Mouse (Mus musculus): Measurements from ENCODE around the gene Trrap. TPM values are rescaled to one million over a fixed set of nuclear protein-coding genes. Genes with fewer than 3 reads are reported as not detected.

Gene Trrap
- polyA plus RNA-seq, 1 experiment = 43.0 TPM

DNA sequence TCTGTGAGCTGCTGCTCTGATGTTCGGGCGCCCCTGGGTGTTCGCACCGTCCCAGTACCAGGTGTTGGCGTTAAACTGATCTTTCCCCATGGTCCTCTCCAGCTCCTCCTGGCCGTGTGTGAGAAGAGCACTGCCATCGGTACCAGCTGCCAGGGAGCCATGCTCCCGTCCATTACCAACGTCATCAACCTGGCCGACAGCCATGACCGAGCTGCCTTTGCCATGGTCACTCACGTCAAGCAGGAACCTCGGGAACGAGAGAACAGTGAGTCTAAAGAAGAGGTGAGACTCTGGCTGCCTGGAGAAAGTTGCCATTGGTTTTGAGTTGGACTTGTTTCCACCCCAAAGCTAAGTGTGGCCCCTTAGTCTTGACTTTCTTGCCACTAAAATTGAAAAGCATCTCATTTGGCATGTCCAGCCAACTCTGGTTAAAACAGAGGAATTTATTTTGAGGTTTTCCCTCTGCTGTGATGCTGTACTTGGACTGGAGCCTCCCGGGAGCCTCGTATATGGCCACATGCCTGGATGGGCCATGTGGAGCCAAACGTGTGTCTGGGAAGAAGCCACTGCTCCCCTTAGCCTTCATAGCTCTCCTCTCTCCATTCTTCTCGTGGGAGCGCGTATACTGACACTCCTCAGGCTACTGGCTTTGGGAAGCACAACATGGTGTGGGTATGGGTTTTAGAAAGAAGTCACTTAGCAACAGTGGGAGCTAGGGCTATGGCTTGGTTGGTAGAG is 61.0 kb downstream of the Trrap start:
- no peaks in the 10 kb centered on the region for H3K27me3 ChIP-seq (replicated peaks)
- no peak overlapping the region for H3K4me3 ChIP-seq (replicated peaks)
- TF ChIP-seq GATA1 (IDR thresholded peaks at IDR 0.05; ENCODE audit: borderline replicate concordance, low read length) (no peak), FLI1 (IDR thresholded peaks at IDR 0.05; ENCODE audit: low read length) (no peak)
- peaks cover 99% of the 10 kb centered on the region for H3K36me3 ChIP-seq (replicated peaks; ENCODE audit: low read length)
- H3K9me3 ChIP-seq = no peaks in the 10 kb centered on the region
- H3K4me1 ChIP-seq = peaks cover 22% of the 10 kb centered on the region

DNA sequence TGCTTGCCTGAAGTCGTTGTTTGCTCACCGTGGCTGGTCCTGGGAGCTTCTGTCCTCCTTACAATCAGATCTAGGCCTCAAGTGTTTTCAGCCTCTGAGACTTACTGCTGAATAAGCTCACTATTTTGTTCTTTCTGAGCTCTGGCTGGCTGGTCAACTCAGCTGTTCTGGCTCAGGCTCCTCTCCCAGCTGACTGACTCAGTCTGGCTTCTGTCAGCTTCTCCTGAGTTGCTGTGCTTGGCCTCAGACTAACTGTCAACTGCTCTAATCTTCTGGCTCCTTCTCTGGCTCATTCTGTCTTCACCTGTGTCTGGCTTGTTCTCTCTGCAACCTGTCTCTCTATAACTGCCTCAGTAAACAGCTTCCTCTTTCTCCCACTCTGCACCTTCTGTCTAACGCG is 62.1 kb downstream of the Trrap start:
- peaks cover 98% of the 10 kb centered on the region for H3K36me3 ChIP-seq (replicated peaks; ENCODE audit: low read length)
- H3K9me3 ChIP-seq = no peaks in the 10 kb centered on the region

GRCm38 (mm10) chr5:144831840-144832469 is 64.4 kb downstream of the Trrap start:
- Histone ChIP-seq H3K27me3 (replicated peaks) (no peaks in the 10 kb centered on the region), H3K36me3 (replicated peaks; ENCODE audit: low read length) (peaks cover 98% of the 10 kb centered on the region), H3K4me1 (peaks cover 22% of the 10 kb centered on the region), H3K9me3 (no peaks in the 10 kb centered on the region), H3K4me3 (replicated peaks) (no peak overlapping the region)
- TF ChIP-seq FLI1 (IDR thresholded peaks at IDR 0.05; ENCODE audit: low read length) (no peak), GATA1 (IDR thresholded peaks at IDR 0.05; ENCODE audit: borderline replicate concordance, low read length) (no peak)

More for the DNA sequence above, 62.1 kb downstream of the Trrap start:
- H3K4me1 ChIP-seq = peaks cover 22% of the 10 kb centered on the region
- TF ChIP-seq GATA1 (IDR thresholded peaks at IDR 0.05; ENCODE audit: borderline replicate concordance, low read length) (no peak), FLI1 (IDR thresholded peaks at IDR 0.05; ENCODE audit: low read length) (no peak)
- no peak overlapping the region for H3K4me3 ChIP-seq (replicated peaks)
- no peaks in the 10 kb centered on the region for H3K27me3 ChIP-seq (replicated peaks)

GRCm38 (mm10) chr5:144836100-144836499 is 68.6 kb downstream of the Trrap start:
- Histone ChIP-seq H3K4me1 (peaks cover 11% of the 10 kb centered on the region), H3K9me3 (no peaks in the 10 kb centered on the region), H3K27me3 (replicated peaks) (no peaks in the 10 kb centered on the region), H3K4me3 (replicated peaks) (no peak overlapping the region), H3K36me3 (replicated peaks; ENCODE audit: low read length) (peaks cover 98% of the 10 kb centered on the region)
- TF ChIP-seq FLI1 (IDR thresholded peaks at IDR 0.05; ENCODE audit: low read length) = no peak
- no peak for TF ChIP-seq GATA1 (IDR thresholded peaks at IDR 0.05; ENCODE audit: borderline replicate concordance, low read length)

GRCm38 (mm10) chr5:144845352-144845751 is 77.8 kb downstream of the Trrap start:
- no peaks in the 10 kb centered on the region for H3K27me3 ChIP-seq (replicated peaks)
- peaks cover 99% of the 10 kb centered on the region for H3K36me3 ChIP-seq (replicated peaks; ENCODE audit: low read length)
- no peaks in the 10 kb centered on the region for H3K9me3 ChIP-seq
- TF ChIP-seq GATA1 (IDR thresholded peaks at IDR 0.05; ENCODE audit: borderline replicate concordance, low read length) (no peak), FLI1 (IDR thresholded peaks at IDR 0.05; ENCODE audit: low read length) (no peak)
- H3K4me1 ChIP-seq = peaks cover 3% of the 10 kb centered on the region; the same call in 1 of the 2 replicates
- H3K4me3 ChIP-seq (replicated peaks) = no peak overlapping the region

DNA sequence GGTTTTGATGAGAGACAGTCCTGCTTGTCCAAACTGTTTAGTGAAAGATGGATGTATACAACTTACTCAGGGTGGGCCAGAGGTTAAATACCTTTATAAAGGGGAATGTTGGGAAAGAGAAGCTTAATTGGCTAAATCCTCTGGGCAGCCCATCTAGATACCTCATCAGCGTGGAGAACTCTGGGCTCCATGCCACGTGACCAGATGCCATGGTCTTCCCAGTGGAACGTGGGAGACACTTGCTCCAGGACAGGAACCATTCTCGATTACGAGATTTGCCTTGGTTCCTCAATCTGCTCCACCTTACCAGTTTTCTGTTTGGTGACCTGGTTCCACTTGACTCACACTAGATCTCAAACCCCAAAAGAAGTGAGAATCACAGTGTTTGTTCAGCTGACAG is 81.2 kb downstream of the Trrap start:
- Histone ChIP-seq H3K27me3 (replicated peaks) (no peaks in the 10 kb centered on the region), H3K36me3 (replicated peaks; ENCODE audit: low read length) (peaks cover 98% of the 10 kb centered on the region), H3K9me3 (no peaks in the 10 kb centered on the region), H3K4me3 (replicated peaks) (no peak overlapping the region), H3K4me1 (no peaks in the 10 kb centered on the region)
- TF ChIP-seq FLI1 (IDR thresholded peaks at IDR 0.05; ENCODE audit: low read length) (no peak), GATA1 (IDR thresholded peaks at IDR 0.05; ENCODE audit: borderline replicate concordance, low read length) (no peak)

DNA sequence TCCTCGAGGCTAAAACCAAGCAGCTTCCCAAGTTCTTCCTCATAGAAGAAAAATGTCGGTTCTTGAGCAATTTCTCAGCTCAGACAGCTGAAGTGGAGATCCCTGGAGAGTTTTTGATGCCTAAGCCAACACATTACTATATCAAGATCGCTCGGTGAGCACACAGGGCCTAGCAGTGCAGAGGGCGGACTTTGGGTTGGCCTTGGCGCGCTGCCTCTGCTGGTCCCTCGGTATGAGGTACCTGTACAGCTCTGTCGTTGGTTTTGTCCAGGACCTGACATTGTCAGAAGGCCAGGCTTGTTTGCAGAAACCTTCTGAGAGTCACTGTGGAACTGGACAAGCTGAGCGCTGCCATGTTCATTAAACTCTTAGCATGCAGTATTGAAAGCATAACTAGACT is 82.4 kb downstream of the Trrap start:
- no peak for TF ChIP-seq FLI1 (IDR thresholded peaks at IDR 0.05; ENCODE audit: low read length)
- no peak for TF ChIP-seq GATA1 (IDR thresholded peaks at IDR 0.05; ENCODE audit: borderline replicate concordance, low read length)
- peaks cover 98% of the 10 kb centered on the region for H3K36me3 ChIP-seq (replicated peaks; ENCODE audit: low read length)

DNA sequence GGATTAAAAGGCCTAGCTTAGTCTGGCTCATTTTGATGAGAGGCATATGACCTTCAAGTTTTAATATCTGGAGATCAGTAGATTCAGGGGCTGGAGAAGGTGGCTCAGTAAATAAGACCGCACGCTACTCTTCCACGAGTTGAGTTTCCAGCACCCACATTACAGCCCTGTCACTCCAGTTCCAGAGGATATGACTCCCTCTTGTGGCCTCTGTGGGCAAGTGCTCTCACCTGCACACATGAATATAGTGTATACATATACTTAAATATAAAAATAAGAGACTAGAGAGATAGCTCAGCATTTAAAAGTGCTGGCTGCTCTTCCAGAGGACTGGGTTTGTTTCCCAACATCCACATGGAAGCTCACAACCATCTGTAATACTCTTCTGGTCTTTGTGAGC is 84.3 kb downstream of the Trrap start:
- Histone ChIP-seq H3K36me3 (replicated peaks; ENCODE audit: low read length) (peaks cover 99% of the 10 kb centered on the region), H3K4me1 (0 out of 2 replicates have a peak, but pooled peaks cover 3% of the 10 kb centered on the region), H3K4me3 (replicated peaks) (no peak overlapping the region), H3K27me3 (replicated peaks) (no peaks in the 10 kb centered on the region), H3K9me3 (no peaks in the 10 kb centered on the region)
- TF ChIP-seq GATA1 (IDR thresholded peaks at IDR 0.05; ENCODE audit: borderline replicate concordance, low read length) = no peak
- no peak for TF ChIP-seq FLI1 (IDR thresholded peaks at IDR 0.05; ENCODE audit: low read length)

More for the DNA sequence above, 82.4 kb downstream of the Trrap start:
- H3K27me3 ChIP-seq (replicated peaks) = no peaks in the 10 kb centered on the region
- H3K4me3 ChIP-seq (replicated peaks) = no peak overlapping the region
- H3K4me1 ChIP-seq = no peaks in the 10 kb centered on the region
- H3K9me3 ChIP-seq = no peaks in the 10 kb centered on the region

GRCm38 (mm10) chr5:144853931-144854330 is 86.4 kb downstream of the Trrap start:
- H3K4me3 ChIP-seq (replicated peaks) = no peak overlapping the region
- peaks cover 99% of the 10 kb centered on the region for H3K36me3 ChIP-seq (replicated peaks; ENCODE audit: low read length)
- H3K4me1 ChIP-seq = 0 out of 2 replicates have a peak, but pooled peaks cover 3% of the 10 kb centered on the region
- H3K9me3 ChIP-seq = no peaks in the 10 kb centered on the region
- TF ChIP-seq GATA1 (IDR thresholded peaks at IDR 0.05; ENCODE audit: borderline replicate concordance, low read length) = no peak
- no peak for TF ChIP-seq FLI1 (IDR thresholded peaks at IDR 0.05; ENCODE audit: low read length)
- no peaks in the 10 kb centered on the region for H3K27me3 ChIP-seq (replicated peaks)

DNA sequence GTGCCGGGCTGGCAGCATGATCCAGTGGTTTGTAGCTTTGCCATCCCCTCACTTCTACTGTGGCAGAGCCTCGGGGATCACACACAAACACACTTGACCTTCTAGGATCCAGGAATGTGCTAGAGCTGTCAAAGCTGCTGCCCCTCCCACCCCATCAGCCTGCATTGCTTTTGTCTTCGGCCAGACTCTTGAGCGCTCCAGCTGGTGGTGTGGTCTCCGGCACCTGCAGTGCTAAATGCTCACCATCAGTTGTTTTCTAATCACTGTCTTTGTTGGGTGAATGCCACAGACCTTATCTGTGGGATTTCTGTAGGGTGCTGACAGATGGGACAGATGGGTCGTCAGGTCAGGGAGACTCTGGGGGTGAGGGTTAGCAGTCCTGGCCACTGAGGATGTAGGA is 88.4 kb downstream of the Trrap start:
- Histone ChIP-seq H3K36me3 (replicated peaks; ENCODE audit: low read length) (peaks cover 100% of the 10 kb centered on the region), H3K4me3 (replicated peaks) (no peak overlapping the region), H3K9me3 (peaks cover 5% of the 10 kb centered on the region), H3K27me3 (replicated peaks) (no peaks in the 10 kb centered on the region), H3K4me1 (peaks cover 8% of the 10 kb centered on the region; the same call in 1 of the 2 replicates)
- TF ChIP-seq FLI1 (IDR thresholded peaks at IDR 0.05; ENCODE audit: low read length) = no peak
- no peak for TF ChIP-seq GATA1 (IDR thresholded peaks at IDR 0.05; ENCODE audit: borderline replicate concordance, low read length)

All from megakaryocyte, embryonic 14.5 days (primary cell).